Mouse (Mus musculus) liver, embryonic 14.5 days (tissue): Measurements from ENCODE around the gene Hivep3. TPM values are rescaled to one million over a fixed set of nuclear protein-coding genes. Genes with fewer than 3 reads are reported as not detected.

Experiments
- ATAC-seq: fragments of 200-750 bp; cut with Nextera tagmentation; 2 replicates; pipeline ENCODE4 v1.8.0; 2017; ENCODE audit warnings: moderate number of reproducible peaks, mild to moderate bottlenecking, moderate library complexity; ENCODE audit not compliant: insufficient read depth
- DNase-seq, 3 experiments: peaks; one replicate each; pipeline ENCODE4 v3.0.0-alpha.2; 2012 to 2013; ENCODE audit warnings: low read depth in 3 of 3, low spot score in 3 of 3
- H3K27ac ChIP-seq: fragments of 300-500 bp; sonication (generic); 2 replicates; pipeline ENCODE4 v1.5.1; 2014; ENCODE audit warnings: moderate library complexity, mild to moderate bottlenecking, control low read depth, inconsistent platforms
- H3K27me3 ChIP-seq: fragments of 300-500 bp; sonication (generic); 2 replicates; pipeline ENCODE4 v1.6.1; 2014; ENCODE audit warnings: mild to moderate bottlenecking, low read length, moderate library complexity; ENCODE audit not compliant: control insufficient read depth, insufficient read depth
- H3K36me3 ChIP-seq: fragments of 300-500 bp; sonication (generic); replicated peaks from 2 replicates; pipeline ENCODE4 v1.6.1; 2014; ENCODE audit warnings: low read depth; ENCODE audit not compliant: control insufficient read depth, insufficient read depth
- H3K4me1 ChIP-seq, 2 experiments: fragments of 200-500 bp in 1 of 2; fragments of 300-500 bp in 1 of 2; sonication (generic) in 1 of 2; replicated peaks; 2 replicates each; pipeline ENCODE4 v1.6.1; 2012 to 2014; ENCODE audit warnings: antibody characterized with exemption in 1 of 2, inconsistent platforms in 1 of 2, low read length in 1 of 2; ENCODE audit not compliant: control insufficient read depth in 2 of 2, insufficient read depth in 2 of 2
- H3K4me2 ChIP-seq: fragments of 300-500 bp; sonication (generic); 2 replicates; pipeline ENCODE4 v1.6.1; 2014; ENCODE audit warnings: low read depth, mild to moderate bottlenecking, control low read depth, moderate library complexity
- H3K4me3 ChIP-seq, 2 experiments: fragments of 200-500 bp in 1 of 2; fragments of 300-500 bp in 1 of 2; sonication (generic) in 1 of 2; 2 replicates each; pipeline ENCODE4 v1.5.1; 2012 to 2014; ENCODE audit warnings: low read depth in 2 of 2, low read length in 2 of 2, mild to moderate bottlenecking in 2 of 2, control low read depth in 1 of 2, inconsistent platforms in 1 of 2, moderate library complexity in 1 of 2; ENCODE audit not compliant: insufficient read depth in 1 of 2
- H3K9ac ChIP-seq: fragments of 300-500 bp; sonication (generic); replicated peaks from 2 replicates; pipeline ENCODE4 v1.6.1; 2014; ENCODE audit warnings: mild to moderate bottlenecking, control low read depth, moderate library complexity
- H3K9me3 ChIP-seq: fragments of 300-500 bp; sonication (generic); 2 replicates; pipeline ENCODE4 v1.6.1; 2016; ENCODE audit warnings: low read length, mixed read lengths; ENCODE audit not compliant: control insufficient read depth
- CTCF ChIP-seq: IDR thresholded peaks from 2 replicates; pipeline ENCODE4 v1.5.1; 2016; ENCODE audit warnings: antibody characterized with exemption, low read depth, control low read depth
- EP300 ChIP-seq: IDR thresholded peaks from 2 replicates; pipeline ENCODE4 v1.6.1; 2016; ENCODE audit warnings: antibody characterized with exemption, low read depth
- WGBS: fragments of 180-500 bp; shearing (Covaris S2); extraction: QIAGEN DNeasy Blood & Tissue Kit; methylation state at CpG from one replicate; pipeline ENCODE4 v1.1.7; 2014; ENCODE audit not compliant: insufficient replicate concordance; 5-methylcytosine and 5-hydroxymethylcytosine counted together
- polyA plus RNA-seq, 2 experiments: library from polyadenylated mRNA; depleted of rRNA in 1 of 2; stranded (reverse) in 1 of 2; unstranded in 1 of 2; fragments of >200 nt; fragmentation: Nextera tagmentation in 1 of 2; extraction: Ambion mirVana in 1 of 2; gene quantifications; 2 replicates each; pipeline versions ENCODE4 v1.2.1 to v1.2.3; 2012 to 2014

Gene Hivep3
- polyA plus RNA-seq, 2 experiments = 1.9 to 2.7 TPM

GRCm38 (mm10) chr4:119838308-119838707 lies 104.7 kb downstream of the Hivep3 start:
- TF ChIP-seq CTCF (no peak), EP300 (no peak)
- Histone ChIP-seq H3K4me2 (no peak overlapping the region), H3K4me3 (no peak overlapping the region), H3K27me3 (no peaks in the 10 kb centered on the region), H3K4me1 (0 out of 4 replicates have a peak, but pooled peaks cover 0 to 4% of the 10 kb centered on the region in 2 experiments), H3K9me3 (no peaks in the 10 kb centered on the region), H3K27ac (no peak overlapping the region), H3K9ac (no peak overlapping the region), H3K36me3 (no peaks in the 10 kb centered on the region)
- 57% methylated on average over 2 of the region's 2 CpGs for WGBS
- no peak for DNase-seq
- ATAC-seq = no peak

GRCm38 (mm10) chr4:119843294-119843693 lies 109.7 kb downstream of the Hivep3 start:
- TF ChIP-seq CTCF (no peak), EP300 (no peak)
- no peaks in the 10 kb centered on the region for H3K36me3 ChIP-seq
- H3K4me2 ChIP-seq = no peak overlapping the region
- H3K4me1 ChIP-seq = no peaks in the 10 kb centered on the region
- no peak overlapping the region for H3K27ac ChIP-seq
- no peak overlapping the region for H3K9ac ChIP-seq
- no peak for ATAC-seq
- no peaks in the 10 kb centered on the region for H3K27me3 ChIP-seq
- no peak for DNase-seq
- no peaks in the 10 kb centered on the region for H3K9me3 ChIP-seq
- H3K4me3 ChIP-seq = no peak overlapping the region
- 43% methylated on average over 3 of the region's 3 CpGs for WGBS

GRCm38 (mm10) chr4:119844267-119844666 lies 110.7 kb downstream of the Hivep3 start:
- no peak overlapping the region for H3K27ac ChIP-seq
- DNase-seq (no peak), ATAC-seq (no peak)
- H3K36me3 ChIP-seq = no peaks in the 10 kb centered on the region
- H3K4me2 ChIP-seq = no peak overlapping the region
- no peaks in the 10 kb centered on the region for H3K4me1 ChIP-seq
- no peak overlapping the region for H3K4me3 ChIP-seq
- no peaks in the 10 kb centered on the region for H3K27me3 ChIP-seq
- WGBS = 63% methylated on average over 3 of the region's 3 CpGs
- no peaks in the 10 kb centered on the region for H3K9me3 ChIP-seq
- H3K9ac ChIP-seq = no peak overlapping the region
- TF ChIP-seq CTCF (no peak), EP300 (no peak)

- Histone ChIP-seq H3K4me1 (no peaks in the 10 kb centered on the region), H3K36me3 (no peaks in the 10 kb centered on the region), H3K4me3 (no peak overlapping the region), H3K9me3 (no peaks in the 10 kb centered on the region), H3K27ac (no peak overlapping the region), H3K9ac (no peak overlapping the region), H3K4me2 (no peak overlapping the region), H3K27me3 (no peaks in the 10 kb centered on the region)
- WGBS = 45% methylated on average over 3 of the region's 3 CpGs
- TF ChIP-seq CTCF = no peak
- TF ChIP-seq EP300 = no peak
- DNase-seq (no peak), ATAC-seq (no peak)
Observed at GRCm38 (mm10) chr4:119845596-119846161, 112.1 kb downstream of the Hivep3 start.

GRCm38 (mm10) chr4:119852483-119852882 lies 118.9 kb downstream of the Hivep3 start:
- Histone ChIP-seq H3K27ac (no peak overlapping the region), H3K27me3 (no peaks in the 10 kb centered on the region), H3K4me1 (no peaks in the 10 kb centered on the region), H3K4me2 (no peak overlapping the region), H3K9ac (no peak overlapping the region), H3K9me3 (no peaks in the 10 kb centered on the region), H3K4me3 (no peak overlapping the region), H3K36me3 (no peaks in the 10 kb centered on the region)
- 56% methylated on average over 8 of the region's 8 CpGs for WGBS
- DNase-seq (peak in 1 of 3 experiments; percentile 4), ATAC-seq (no peak)
- TF ChIP-seq CTCF (no peak), EP300 (no peak)
